Mouse (Mus musculus): Measurements from ENCODE around the gene Ubb. TPM values are rescaled to one million over a fixed set of nuclear protein-coding genes. Genes with fewer than 3 reads are reported as not detected.

The Ubb gene
- polyA plus RNA-seq, 1 experiment from 2014 or later: 1,519 TPM

DNA sequence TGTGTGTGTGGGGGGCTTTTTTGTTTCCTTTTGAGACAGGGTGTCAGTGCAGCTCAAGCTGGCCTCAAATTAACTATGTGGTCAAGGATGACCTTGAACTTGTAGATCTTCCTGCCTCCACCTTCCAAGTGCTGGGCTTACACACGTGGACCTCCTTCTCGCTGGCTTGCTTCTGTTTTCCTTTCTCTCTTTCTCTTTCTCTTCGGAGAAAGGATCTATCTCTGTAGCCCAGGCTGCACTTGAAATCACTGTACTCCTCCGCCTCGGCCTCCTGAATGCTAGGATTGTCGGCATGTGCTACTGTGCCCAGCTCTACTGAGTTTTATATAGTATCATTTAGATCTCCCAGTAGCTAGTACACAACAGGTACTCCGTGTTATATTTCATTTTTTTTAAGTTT is 13.4 kb upstream of the Ubb start:
- no peak for ATAC-seq (ENCODE audit: low read depth)
- H3K27ac ChIP-seq: no peak overlapping the region
- 21% methylated on average over 7 of the region's 7 CpGs for WGBS (ENCODE audit: insufficient replicate concordance)
- H3K9ac ChIP-seq: peak overlapping the region; percentile 54; the same call in 1 of the 2 replicates
- H3K4me1 ChIP-seq (replicated peaks): peaks cover 23% of the 10 kb centered on the region
- H3K27me3 ChIP-seq: peaks cover 22% of the 10 kb centered on the region
- peak overlapping the region; percentile 84 for H3K4me3 ChIP-seq (replicated peaks)
- H3K36me3 ChIP-seq: peaks cover 8% of the 10 kb centered on the region; the same call in 1 of the 2 replicates
- no peak for DNase-seq
- no peaks in the 10 kb centered on the region for H3K9me3 ChIP-seq (replicated peaks)
- peak overlapping the region; percentile 95 for H3K4me2 ChIP-seq

DNA sequence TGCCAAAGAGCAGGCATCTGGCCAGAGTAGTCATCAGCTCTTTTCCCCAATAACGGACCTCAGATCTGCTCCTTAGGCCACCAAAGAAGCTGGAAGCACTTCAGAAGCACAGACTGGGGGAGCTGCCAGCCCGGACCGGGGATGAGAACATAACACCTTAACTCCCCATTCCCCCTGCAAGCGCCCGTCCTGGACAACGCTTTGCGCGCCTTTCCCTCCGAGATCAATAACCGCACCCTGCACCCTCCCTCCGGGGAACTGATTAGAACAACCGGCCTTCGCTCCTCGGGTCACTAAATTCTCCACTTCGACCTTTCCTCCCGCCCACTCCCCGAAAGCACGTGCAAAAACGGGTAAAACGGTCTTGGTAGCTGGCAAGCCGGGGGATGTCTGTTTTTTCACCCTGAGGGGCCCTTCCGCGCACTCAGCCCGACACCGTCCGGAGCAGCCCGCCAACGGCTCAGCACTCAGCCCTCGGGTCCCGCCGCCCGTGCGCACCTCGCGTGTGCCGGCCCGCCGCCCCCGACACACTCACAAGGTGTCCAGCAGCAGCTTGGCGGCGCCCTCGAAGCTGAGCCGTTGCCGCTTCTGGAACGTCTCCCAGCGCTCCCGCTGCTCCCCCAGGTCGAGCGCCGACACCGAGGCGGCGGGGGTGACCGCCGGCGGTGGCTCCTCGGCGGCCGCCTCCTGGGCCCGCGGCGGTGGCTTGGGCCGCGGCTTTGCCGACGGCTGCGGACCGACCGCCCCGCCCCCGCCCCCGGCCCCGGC is 12.5 kb upstream of the Ubb start:
- peaks cover 22% of the 10 kb centered on the region for H3K27me3 ChIP-seq
- peaks cover 5% of the 10 kb centered on the region; the same call in 1 of the 2 replicates for H3K36me3 ChIP-seq
- no peaks in the 10 kb centered on the region for H3K9me3 ChIP-seq (replicated peaks)
- H3K4me1 ChIP-seq (replicated peaks): peaks cover 23% of the 10 kb centered on the region
- ATAC-seq (ENCODE audit: low read depth): peak; percentile 83
- peak overlapping the region; percentile 79 for H3K27ac ChIP-seq
- H3K4me2 ChIP-seq: peak overlapping the region; percentile 95
- DNase-seq: peak; percentile 50
- WGBS (ENCODE audit: insufficient replicate concordance): under 1% methylated on average over 60 of the region's 73 CpGs
- H3K9ac ChIP-seq: peak overlapping the region; percentile 91
- peak overlapping the region; percentile 84 for H3K4me3 ChIP-seq (replicated peaks)

DNA sequence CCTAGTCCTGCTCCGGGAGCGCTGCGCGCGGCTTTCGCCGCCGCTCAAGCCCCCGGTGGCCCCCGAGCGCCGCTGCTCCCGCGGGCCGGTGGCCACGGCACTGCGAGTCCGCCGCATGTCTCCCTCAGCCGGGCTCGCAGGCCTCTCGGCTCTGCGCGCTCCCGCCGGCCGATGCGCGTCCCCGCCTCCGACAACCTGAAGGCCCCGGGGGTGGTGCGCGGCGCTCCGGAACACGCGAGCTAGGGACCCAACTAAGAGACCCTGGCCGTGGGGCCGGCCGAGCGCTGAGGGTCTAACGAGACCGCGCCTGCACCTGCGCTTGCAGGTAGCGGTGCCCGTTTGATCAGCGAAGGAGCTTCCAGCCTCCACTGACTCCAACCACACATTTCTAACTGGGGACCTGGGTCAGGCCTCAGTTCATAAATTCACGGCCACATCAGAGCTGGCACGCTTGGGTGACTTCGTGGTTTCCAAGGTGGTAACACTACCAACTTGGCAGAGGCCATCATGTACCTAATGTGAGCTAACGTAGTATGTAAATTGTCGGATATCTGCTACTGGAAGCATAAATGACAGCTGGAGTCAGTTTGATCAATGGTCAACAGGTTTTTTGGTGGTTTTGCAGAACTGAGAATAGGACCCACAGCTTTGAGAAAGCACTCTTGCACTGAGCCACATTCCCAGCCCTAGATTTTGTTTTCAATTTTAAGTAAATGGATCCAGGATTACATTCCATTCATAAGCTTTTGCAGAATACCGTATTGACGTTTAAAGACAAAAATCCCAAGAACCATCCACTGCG is 11.7 kb upstream of the Ubb start, which contains the start of gene Cenpv:
Gene Cenpv, minus strand, starts transcription at position 173 of the 802 bp plus-strand sequence.
- Histone ChIP-seq H3K4me1 (replicated peaks) (peaks cover 26% of the 10 kb centered on the region), H3K9me3 (replicated peaks) (no peaks in the 10 kb centered on the region), H3K9ac (peak within 1 kb of the TSS; percentile 91), H3K4me3 (replicated peaks) (peak within 1 kb of the TSS; percentile 84), H3K36me3 (no peaks in the 10 kb centered on the region; the same call in 1 of the 2 replicates), H3K27ac (peak within 1 kb of the TSS; percentile 79), H3K4me2 (peak within 1 kb of the TSS; percentile 95), H3K27me3 (peaks cover 22% of the 10 kb centered on the region)
- ATAC-seq (ENCODE audit: low read depth): peak; percentile 78
- peak; percentile 64 for DNase-seq
- 8% methylated on average over 46 of the region's 57 CpGs for WGBS (ENCODE audit: insufficient replicate concordance)

DNA sequence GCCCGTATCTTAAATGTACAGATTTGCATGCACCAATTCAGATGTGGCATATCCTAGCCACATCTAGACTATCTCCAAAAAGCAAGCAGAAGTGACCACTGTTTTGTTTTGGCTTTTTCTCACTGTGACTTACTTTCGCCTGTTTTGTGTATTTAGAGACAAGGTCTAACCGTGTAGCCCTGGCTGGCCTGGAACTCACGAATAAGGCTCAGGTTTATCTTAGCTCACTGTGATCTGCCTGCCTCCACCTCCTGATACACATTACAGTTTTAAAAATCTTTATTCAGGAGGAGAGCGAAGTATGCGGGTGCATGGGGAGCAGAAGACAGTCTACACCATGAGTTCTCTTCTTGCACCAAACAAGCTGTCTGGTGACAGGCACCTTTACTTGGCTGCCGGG is 10.8 kb upstream of the Ubb start:
- H3K4me1 ChIP-seq (replicated peaks): peaks cover 26% of the 10 kb centered on the region
- peaks cover 22% of the 10 kb centered on the region for H3K27me3 ChIP-seq
- ATAC-seq (ENCODE audit: low read depth) (no peak), DNase-seq (no peak)
- no peak overlapping the region for H3K27ac ChIP-seq
- no peak overlapping the region for H3K9ac ChIP-seq
- no peaks in the 10 kb centered on the region for H3K9me3 ChIP-seq (replicated peaks)
- no peaks in the 10 kb centered on the region; the same call in 1 of the 2 replicates for H3K36me3 ChIP-seq
- H3K4me3 ChIP-seq (replicated peaks): no peak overlapping the region
- WGBS (ENCODE audit: insufficient replicate concordance): 71% methylated on average over 7 of the region's 7 CpGs
- no peak overlapping the region for H3K4me2 ChIP-seq

DNA sequence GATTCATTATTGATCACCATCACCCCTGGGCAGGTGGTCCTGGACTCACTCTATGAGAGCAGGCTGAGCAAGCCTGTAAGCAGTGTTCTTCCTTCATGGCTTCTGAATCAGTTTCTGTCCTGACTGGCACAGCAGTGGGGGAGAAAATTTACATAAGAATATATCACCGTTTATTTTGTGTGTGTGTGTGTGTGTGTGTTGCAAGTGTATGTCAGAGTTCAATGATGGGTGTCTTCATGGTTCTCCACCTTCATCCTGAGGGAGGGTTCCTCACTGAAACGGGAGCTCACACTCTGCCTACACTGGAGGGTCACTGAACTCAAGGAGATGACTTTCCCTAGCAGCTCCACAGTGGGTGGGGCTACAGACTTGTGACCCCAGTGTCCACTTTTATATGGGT is 10.0 kb upstream of the Ubb start:
- ATAC-seq (ENCODE audit: low read depth): no peak
- 67% methylated on average over 2 of the region's 2 CpGs for WGBS (ENCODE audit: insufficient replicate concordance)
- DNase-seq: no peak
- H3K27me3 ChIP-seq: peaks cover 22% of the 10 kb centered on the region
- peaks cover 26% of the 10 kb centered on the region for H3K4me1 ChIP-seq (replicated peaks)
- H3K27ac ChIP-seq: no peak overlapping the region
- no peak overlapping the region for H3K4me3 ChIP-seq (replicated peaks)
- H3K36me3 ChIP-seq: no peaks in the 10 kb centered on the region
- H3K9me3 ChIP-seq (replicated peaks): no peaks in the 10 kb centered on the region
- no peak overlapping the region for H3K9ac ChIP-seq
- no peak overlapping the region for H3K4me2 ChIP-seq

DNA sequence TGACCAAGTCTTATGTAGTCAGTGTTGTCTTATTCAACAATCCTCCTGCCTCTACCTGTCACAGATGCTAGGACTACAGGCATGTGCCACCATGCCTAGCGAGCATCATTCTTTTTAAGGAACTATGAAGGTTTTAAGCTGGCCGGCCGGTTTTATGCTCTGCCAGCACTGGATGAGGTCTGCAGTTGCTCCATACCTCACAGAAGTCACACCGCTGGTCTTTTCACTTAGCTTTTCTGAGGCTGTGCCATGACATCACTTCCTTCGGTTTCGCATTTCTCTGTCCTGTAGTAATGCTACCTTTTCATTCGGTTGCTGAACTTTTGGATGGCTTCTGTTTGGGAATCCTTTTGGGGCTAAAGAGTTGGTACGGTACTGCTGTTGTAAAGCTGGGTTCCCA is 9.4 kb upstream of the Ubb start:
- H3K27me3 ChIP-seq: peaks cover 22% of the 10 kb centered on the region
- H3K36me3 ChIP-seq: no peaks in the 10 kb centered on the region
- no peak overlapping the region for H3K27ac ChIP-seq
- H3K4me2 ChIP-seq: no peak overlapping the region
- DNase-seq (no peak), ATAC-seq (ENCODE audit: low read depth) (no peak)
- WGBS (ENCODE audit: insufficient replicate concordance): 62% methylated on average over 8 of the region's 8 CpGs
- no peak overlapping the region for H3K9ac ChIP-seq
- H3K4me1 ChIP-seq (replicated peaks): peaks cover 26% of the 10 kb centered on the region
- H3K9me3 ChIP-seq (replicated peaks): no peaks in the 10 kb centered on the region
- H3K4me3 ChIP-seq (replicated peaks): no peak overlapping the region

DNA sequence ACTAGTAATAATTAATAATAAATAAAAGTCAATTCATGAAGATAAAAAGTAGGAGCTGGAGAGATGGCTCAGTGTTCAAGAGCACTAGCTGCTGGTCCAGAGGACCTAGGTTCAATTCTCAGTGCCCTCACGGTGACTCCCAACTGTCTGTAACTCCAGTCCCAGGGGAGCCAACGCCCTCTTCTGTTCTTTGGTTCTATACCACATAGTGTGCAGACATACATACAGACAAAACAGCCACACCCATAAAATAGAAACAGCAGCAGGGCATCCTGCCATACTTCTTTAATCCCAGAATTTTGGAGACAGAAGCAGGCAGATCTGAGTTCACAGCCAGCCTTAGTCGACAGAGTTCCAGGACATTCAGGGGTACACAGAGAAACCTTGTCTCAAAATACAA is 7.0 kb upstream of the Ubb start:
- Histone ChIP-seq H3K4me2 (no peak overlapping the region), H3K27ac (no peak overlapping the region), H3K9ac (no peak overlapping the region), H3K9me3 (replicated peaks) (no peaks in the 10 kb centered on the region), H3K36me3 (no peaks in the 10 kb centered on the region), H3K4me1 (replicated peaks) (peaks cover 11% of the 10 kb centered on the region), H3K27me3 (peaks cover 22% of the 10 kb centered on the region), H3K4me3 (replicated peaks) (no peak overlapping the region)
- 71% methylated on average over 3 of the region's 3 CpGs for WGBS (ENCODE audit: insufficient replicate concordance)
- DNase-seq (no peak), ATAC-seq (ENCODE audit: low read depth) (no peak)

DNA sequence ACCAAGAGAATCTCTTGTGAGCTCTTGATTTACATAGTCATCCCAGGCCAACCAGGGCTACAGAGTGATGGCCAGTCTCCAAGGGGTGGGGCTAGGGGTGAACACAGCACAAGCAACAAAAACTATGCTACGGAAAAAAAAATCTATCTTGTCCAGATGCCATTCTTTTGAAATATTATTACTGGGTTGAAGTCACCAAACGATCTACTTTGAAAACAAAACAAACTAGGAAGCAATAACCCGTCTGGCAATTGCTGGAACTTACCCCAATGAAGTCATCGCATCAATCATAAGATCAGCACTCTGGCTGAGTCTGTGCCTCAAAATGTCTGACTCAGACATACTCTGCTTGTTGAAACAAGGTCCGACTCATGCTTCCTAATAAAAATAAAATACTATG is 1.2 kb upstream of the Ubb start:
- ATAC-seq (ENCODE audit: low read depth) (peak; percentile 41), DNase-seq (peak; percentile 40)
- Histone ChIP-seq H3K9ac (peak overlapping the region; percentile 90), H3K36me3 (peaks cover 22% of the 10 kb centered on the region), H3K4me1 (replicated peaks) (peaks cover 35% of the 10 kb centered on the region), H3K4me2 (peak overlapping the region; percentile 99), H3K27me3 (no peaks in the 10 kb centered on the region), H3K9me3 (replicated peaks) (no peaks in the 10 kb centered on the region), H3K4me3 (replicated peaks) (peak overlapping the region; percentile 78), H3K27ac (peak overlapping the region; percentile 98)
- WGBS (ENCODE audit: insufficient replicate concordance): 19% methylated on average over 5 of the region's 5 CpGs

DNA sequence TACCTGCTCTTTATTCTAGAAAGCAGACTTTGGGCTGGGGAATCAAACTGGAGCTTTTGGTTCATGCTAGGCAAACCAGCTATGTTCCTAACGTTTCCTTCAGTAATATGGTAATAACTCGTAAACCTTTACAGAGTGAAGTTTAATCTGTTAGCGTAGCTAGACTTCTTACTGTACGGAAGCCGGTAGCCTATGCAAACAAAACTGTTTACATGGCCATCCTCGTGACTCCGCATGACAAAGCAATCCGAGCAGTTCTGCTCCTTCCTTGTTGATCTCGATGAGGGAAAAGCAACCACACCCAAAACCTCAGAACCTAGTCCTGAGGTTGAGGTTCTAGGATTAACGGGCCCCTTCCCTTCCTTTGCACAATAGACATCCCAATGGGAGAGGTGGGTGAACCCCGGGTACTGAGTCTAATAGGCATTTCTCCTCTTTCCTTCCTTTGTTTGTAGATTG is 715 bp upstream of the Ubb start:
- peak overlapping the region; percentile 98 for H3K27ac ChIP-seq
- DNase-seq: peak; percentile 74
- peak overlapping the region; percentile 78 for H3K4me3 ChIP-seq (replicated peaks)
- no peaks in the 10 kb centered on the region for H3K27me3 ChIP-seq
- H3K9me3 ChIP-seq (replicated peaks): no peaks in the 10 kb centered on the region
- H3K4me2 ChIP-seq: peak overlapping the region; percentile 99
- peak overlapping the region; percentile 90 for H3K9ac ChIP-seq
- peaks cover 26% of the 10 kb centered on the region for H3K36me3 ChIP-seq
- H3K4me1 ChIP-seq (replicated peaks): peaks cover 40% of the 10 kb centered on the region
- WGBS (ENCODE audit: insufficient replicate concordance): under 1% methylated on average over 11 of the region's 11 CpGs
- peak; percentile 69 for ATAC-seq (ENCODE audit: low read depth)

DNA sequence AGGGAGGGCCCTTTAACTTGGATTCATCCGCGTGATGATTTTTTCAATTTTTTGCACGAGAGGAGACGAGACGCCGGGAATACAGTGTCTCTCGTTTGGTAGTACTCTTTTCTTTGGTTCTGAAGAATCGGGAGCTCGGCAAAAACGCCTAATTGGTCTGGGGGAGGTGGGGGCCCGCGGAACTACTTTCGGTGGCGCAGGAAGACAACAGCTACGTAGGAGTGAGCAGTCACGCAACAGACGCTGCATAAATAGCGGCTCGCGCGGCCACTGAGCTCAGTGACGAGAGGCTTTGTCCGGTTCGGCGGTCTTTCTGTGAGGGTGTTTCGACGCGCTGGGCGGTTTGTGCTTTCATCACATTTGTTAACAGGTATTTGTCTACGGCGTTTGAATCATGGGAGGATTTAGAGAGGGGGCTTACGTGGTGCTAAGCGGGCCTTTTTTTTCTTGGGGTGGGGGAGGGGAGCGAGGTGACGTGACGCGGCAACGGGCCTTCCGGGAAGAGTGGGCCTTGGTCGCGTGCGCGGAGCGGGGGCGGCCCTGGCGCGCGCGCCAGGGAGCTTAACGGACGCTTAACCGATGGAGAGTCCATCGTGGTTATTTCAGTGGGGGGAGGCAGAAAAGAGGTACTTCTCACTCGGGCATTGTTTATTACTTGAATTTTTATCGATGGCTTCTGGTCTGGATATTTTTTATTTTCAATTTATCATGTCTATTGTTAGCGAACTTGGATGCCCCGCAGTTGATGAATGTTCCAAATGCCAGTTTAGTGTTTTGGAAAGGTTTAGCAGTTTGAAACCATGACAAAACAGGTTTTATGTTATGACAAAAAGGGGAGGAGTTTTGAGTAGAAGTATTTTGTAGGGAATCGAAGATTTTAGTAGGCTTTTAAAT is 502 bp downstream of the Ubb start:
- H3K27ac ChIP-seq: peak overlapping the region; percentile 91
- H3K36me3 ChIP-seq: peaks cover 29% of the 10 kb centered on the region
- H3K9me3 ChIP-seq (replicated peaks): no peaks in the 10 kb centered on the region
- peak overlapping the region; percentile 79 for H3K4me3 ChIP-seq (replicated peaks)
- H3K27me3 ChIP-seq: no peaks in the 10 kb centered on the region
- DNase-seq (peak; percentile 82), ATAC-seq (ENCODE audit: low read depth) (peak; percentile 77)
- H3K9ac ChIP-seq: peak overlapping the region; percentile 84
- H3K4me2 ChIP-seq: peak overlapping the region; percentile 99
- WGBS (ENCODE audit: insufficient replicate concordance): under 1% methylated on average over 58 of the region's 58 CpGs
- peaks cover 42% of the 10 kb centered on the region for H3K4me1 ChIP-seq (replicated peaks)
